Mouse (Mus musculus): ENCODE measurements at regions not wholly inside any gene's neighbourhood (a gene's known extent, or its start where the extent isn't known, plus 50 kb on each side); places are given as distances from the start of the nearest gene placed in this dataset.

GRCm38 (mm10) chr1:36017061-36017461 lies 51.1 kb upstream of the Hs6st1 start:
- Histone ChIP-seq H3K27ac (ENCODE audit: low read depth, low read length) (no peak overlapping the region), H3K4me1 (ENCODE audit: control insufficient read depth, insufficient read depth, low read depth, low read length) (peaks cover 5% of the 10 kb centered on the region), H3K27me3 (replicated peaks; ENCODE audit: control insufficient read depth, insufficient read depth, low read length) (no peaks in the 10 kb centered on the region), H3K9me3 (ENCODE audit: control insufficient read depth, low read length) (no peaks in the 10 kb centered on the region), H3K4me3 (ENCODE audit: low read length) (no peak overlapping the region), H3K36me3 (ENCODE audit: control insufficient read depth, insufficient read depth, low read length) (no peaks in the 10 kb centered on the region), H3K9ac (ENCODE audit: low read depth, low read length) (no peak overlapping the region), H3K4me2 (ENCODE audit: low read length) (no peak overlapping the region)
- no peak for ATAC-seq
- WGBS, result 10% methylated on average over 7 of the region's 7 CpGs

GRCm38 (mm10) chr1:36017656-36018055 lies 50.5 kb upstream of the Hs6st1 start:
- WGBS, result 61% methylated on average over 3 of the region's 3 CpGs
- Histone ChIP-seq H3K27me3 (replicated peaks; ENCODE audit: control insufficient read depth, insufficient read depth, low read length) (no peaks in the 10 kb centered on the region), H3K4me2 (ENCODE audit: low read length) (no peak overlapping the region), H3K4me3 (ENCODE audit: low read length) (no peak overlapping the region), H3K9me3 (ENCODE audit: control insufficient read depth, low read length) (peaks cover 2% of the 10 kb centered on the region; the same call in 1 of the 2 replicates), H3K4me1 (ENCODE audit: control insufficient read depth, insufficient read depth, low read depth, low read length) (peaks cover 5% of the 10 kb centered on the region), H3K27ac (ENCODE audit: low read depth, low read length) (no peak overlapping the region), H3K9ac (ENCODE audit: low read depth, low read length) (no peak overlapping the region), H3K36me3 (ENCODE audit: control insufficient read depth, insufficient read depth, low read length) (no peaks in the 10 kb centered on the region)
- no peak for ATAC-seq

Measured in hindbrain, embryonic 16.5 days (tissue).